Mouse (Mus musculus) CH12.LX (cell line): ENCODE data around the gene Sp7. TPM values are rescaled to one million over a fixed set of nuclear protein-coding genes. Genes with fewer than 3 reads are reported as not detected.

Experiments used
- DNase-seq: peaks from one replicate; pipeline ENCODE4 v3.0.0-alpha.2; 2013; ENCODE audit errors: extremely low read depth
- H3K27ac ChIP-seq: 2 replicates; pipeline ENCODE4 v1.5.1; 2012; ENCODE audit warnings: low read depth, mild to moderate bottlenecking, control low read depth, moderate library complexity; ENCODE audit not compliant: insufficient read depth
- H3K27me3 ChIP-seq: replicated peaks from 2 replicates; pipeline ENCODE3; 2012; ENCODE audit warnings: inconsistent platforms
- H3K36me3 ChIP-seq, 2 experiments: replicated peaks in 1 of 2; 2 replicates each; pipeline versions ENCODE3 to v1.6.1; 2012; ENCODE audit warnings: inconsistent platforms in 1 of 2, low read length in 1 of 2, mild to moderate bottlenecking in 1 of 2, mixed read lengths in 1 of 2, moderate library complexity in 1 of 2; ENCODE audit not compliant: control insufficient read depth in 1 of 2, insufficient read depth in 1 of 2
- H3K4me1 ChIP-seq, 2 experiments: 2 replicates each; pipeline ENCODE4 v1.6.1; 2012; ENCODE audit warnings: inconsistent platforms in 1 of 2, moderate library complexity in 1 of 2; ENCODE audit not compliant: insufficient read depth in 2 of 2, control insufficient read depth in 1 of 2
- H3K4me2 ChIP-seq: 2 replicates; pipeline ENCODE4 v1.6.1; 2012; ENCODE audit warnings: low read depth, mild to moderate bottlenecking, control low read depth; ENCODE audit not compliant: poor library complexity, insufficient read depth, severe bottlenecking
- H3K4me3 ChIP-seq, 3 experiments: fragments of 150-350 bp in 1 of 3; sonication (generic) in 1 of 3; replicated peaks in 1 of 3; 2 replicates each; pipeline versions ENCODE3 to v1.5.1; 2011 to 2012; ENCODE audit warnings: low read depth in 2 of 3, low read length in 2 of 3, mild to moderate bottlenecking in 2 of 3, moderate library complexity in 2 of 3, control low read depth in 1 of 3, improper control_type of control experiment in 1 of 3, inconsistent platforms in 1 of 3, mixed read lengths in 1 of 3; ENCODE audit not compliant: poor library complexity in 1 of 3
- H3K79me2 ChIP-seq: replicated peaks from 2 replicates; pipeline ENCODE4 v1.6.1; 2012; ENCODE audit warnings: mild to moderate bottlenecking, moderate library complexity; ENCODE audit not compliant: control insufficient read depth, poor library complexity, insufficient read depth, severe bottlenecking; ENCODE audit errors: extremely low read depth
- H3K9ac ChIP-seq: 2 replicates; pipeline ENCODE4 v1.6.1; 2012; ENCODE audit warnings: low read depth, mild to moderate bottlenecking, control low read depth, moderate library complexity; ENCODE audit not compliant: insufficient read depth
- H3K9me3 ChIP-seq: replicated peaks from 2 replicates; pipeline ENCODE3; 2012; ENCODE audit warnings: low read length, inconsistent platforms, mixed read lengths
- CHD1 ChIP-seq: IDR thresholded peaks from 2 replicates; pipeline ENCODE4 v1.6.1; 2012; ENCODE audit warnings: low read depth, low read length, improper control_type of control experiment, inconsistent platforms
- CHD2 ChIP-seq: IDR thresholded peaks from 2 replicates; pipeline ENCODE4 v1.6.1; 2011; ENCODE audit warnings: low read length, improper control_type of control experiment
- E2F4 ChIP-seq: IDR thresholded peaks from 2 replicates; pipeline ENCODE4 v1.6.1; 2011; ENCODE audit warnings: low read depth, low read length, improper control_type of control experiment; ENCODE audit not compliant: insufficient replicate concordance
- ELF1 ChIP-seq: IDR thresholded peaks from 2 replicates; pipeline ENCODE4 v1.6.1; 2014; ENCODE audit warnings: low read depth, mild to moderate bottlenecking, inconsistent platforms, low read length, improper control_type of control experiment
- EP300 ChIP-seq: IDR thresholded peaks from 2 replicates; pipeline ENCODE4 v1.6.1; 2011; ENCODE audit warnings: low read length, improper control_type of control experiment
- GABPA ChIP-seq: IDR thresholded peaks from 2 replicates; pipeline ENCODE4 v1.6.1; 2012; ENCODE audit warnings: low read depth, low read length, improper control_type of control experiment, inconsistent platforms; ENCODE audit not compliant: insufficient replicate concordance
- HCFC1 ChIP-seq: IDR thresholded peaks from 2 replicates; pipeline ENCODE4 v1.6.1; 2012; ENCODE audit warnings: low read depth, mild to moderate bottlenecking, inconsistent platforms, low read length, improper control_type of control experiment
- IRF4 ChIP-seq: IDR thresholded peaks from 2 replicates; pipeline ENCODE4 v1.6.1; 2014; ENCODE audit warnings: low read depth, mild to moderate bottlenecking, inconsistent platforms, low read length, improper control_type of control experiment
- JUN ChIP-seq: IDR thresholded peaks from 2 replicates; pipeline ENCODE4 v1.6.1; 2011; ENCODE audit warnings: low read depth, mild to moderate bottlenecking, low read length, improper control_type of control experiment, moderate library complexity; ENCODE audit not compliant: insufficient read depth
- JUND ChIP-seq: conservative IDR thresholded peaks from 2 replicates; pipeline ENCODE4 v1.6.1; 2011; ENCODE audit warnings: low read depth, low read length, improper control_type of control experiment
- KAT2A ChIP-seq: IDR thresholded peaks from 2 replicates; pipeline ENCODE4 v1.6.1; 2012; ENCODE audit warnings: low read length, improper control_type of control experiment, inconsistent platforms; ENCODE audit not compliant: insufficient replicate concordance
- MAX ChIP-seq: IDR thresholded peaks from 2 replicates; pipeline ENCODE4 v1.6.1; 2011; ENCODE audit warnings: low read length, improper control_type of control experiment
- MAZ ChIP-seq: IDR thresholded peaks from 2 replicates; pipeline ENCODE4 v1.6.1; 2012; ENCODE audit warnings: low read depth, mild to moderate bottlenecking, inconsistent platforms, low read length, improper control_type of control experiment, moderate library complexity
- MEF2A ChIP-seq: IDR thresholded peaks from 2 replicates; pipeline ENCODE4 v1.6.1; 2014; ENCODE audit warnings: low read depth, mild to moderate bottlenecking, inconsistent platforms, low read length, improper control_type of control experiment, borderline replicate concordance
- MXI1 ChIP-seq: IDR thresholded peaks from 2 replicates; pipeline ENCODE4 v1.6.1; 2011; ENCODE audit warnings: mild to moderate bottlenecking, low read depth, low read length, improper control_type of control experiment
- MYC ChIP-seq: IDR thresholded peaks from 2 replicates; pipeline ENCODE4 v1.6.1; 2011; ENCODE audit warnings: low read depth, mild to moderate bottlenecking, improper control_type of control experiment, low read length
- NELFE ChIP-seq: IDR thresholded peaks from 2 replicates; pipeline ENCODE4 v1.6.1; 2011; ENCODE audit warnings: low read depth, low read length, improper control_type of control experiment
- NRF1 ChIP-seq: IDR thresholded peaks from 2 replicates; pipeline ENCODE4 v1.6.1; 2014; ENCODE audit warnings: low read depth, mild to moderate bottlenecking, inconsistent platforms, low read length, improper control_type of control experiment, moderate library complexity
- POLR2A ChIP-seq: IDR thresholded peaks from 2 replicates; pipeline ENCODE4 v1.6.1; 2011; ENCODE audit warnings: low read depth, mild to moderate bottlenecking, improper control_type of control experiment, low read length
- POLR2AphosphoS2 ChIP-seq: IDR thresholded peaks from 2 replicates; pipeline ENCODE4 v1.6.1; 2011; ENCODE audit warnings: low read depth, low read length, improper control_type of control experiment
- RAD21 ChIP-seq: IDR thresholded peaks from 2 replicates; pipeline ENCODE4 v1.6.1; 2011; ENCODE audit warnings: low read depth, mild to moderate bottlenecking, low read length, improper control_type of control experiment, moderate library complexity
- RCOR1 ChIP-seq: conservative IDR thresholded peaks from 2 replicates; pipeline ENCODE4 v1.6.1; 2012; ENCODE audit warnings: low read depth, mild to moderate bottlenecking, inconsistent platforms, low read length, improper control_type of control experiment
- SIN3A ChIP-seq: IDR thresholded peaks from 2 replicates; pipeline ENCODE4 v1.6.1; 2012; ENCODE audit warnings: low read length, improper control_type of control experiment, inconsistent platforms
- SMC3 ChIP-seq: IDR thresholded peaks from 2 replicates; pipeline ENCODE4 v1.6.1; 2011; ENCODE audit warnings: low read depth, low read length, improper control_type of control experiment
- TBP ChIP-seq: conservative IDR thresholded peaks from 2 replicates; pipeline ENCODE4 v1.6.1; 2011; ENCODE audit warnings: low read depth, low read length, improper control_type of control experiment
- TCF12 ChIP-seq: IDR thresholded peaks from 2 replicates; pipeline ENCODE4 v1.6.1; 2014; ENCODE audit warnings: low read depth, mild to moderate bottlenecking, inconsistent platforms, low read length, improper control_type of control experiment
- UBTF ChIP-seq: IDR thresholded peaks from 2 replicates; pipeline ENCODE4 v1.6.1; 2012; ENCODE audit warnings: low read depth, mild to moderate bottlenecking, inconsistent platforms, low read length, improper control_type of control experiment, moderate library complexity
- USF1 ChIP-seq: IDR thresholded peaks from 2 replicates; pipeline ENCODE4 v1.6.1; 2014; ENCODE audit warnings: low read depth, mild to moderate bottlenecking, inconsistent platforms, low read length, improper control_type of control experiment
- ZC3H11A ChIP-seq: IDR thresholded peaks from 2 replicates; pipeline ENCODE4 v1.6.1; 2012; ENCODE audit warnings: low read depth, mild to moderate bottlenecking, inconsistent platforms, low read length, improper control_type of control experiment
- ZMIZ1 ChIP-seq: IDR thresholded peaks from 2 replicates; pipeline ENCODE4 v1.6.1; 2012; ENCODE audit warnings: low read depth, mild to moderate bottlenecking, inconsistent platforms, low read length, improper control_type of control experiment
- dilution Hi-C: fragments of 300-500 bp; cut with MboI; formaldehyde crosslinking; loops from 2 replicates; pipeline ENCODE4 v1.14.3; 2020; ENCODE audit warnings: low sequenced_read_pairs; ENCODE audit not compliant: extremely low pct_unique_long_range_greater_than_20kb, extremely low pct_ligation_motif_present
- in situ Hi-C: fragments of 300-500 bp; cut with MboI; formaldehyde crosslinking; loops from 3 replicates; pipeline ENCODE4 v1.14.3; 2019; ENCODE audit warnings: low sequenced_read_pairs, low pct_ligation_motif_present, low pct_unique_long_range_greater_than_20kb, mixed read lengths
- polyA plus RNA-seq: library from polyadenylated mRNA; unstranded; fragments of >175 nt; gene quantifications from 2 replicates; pipeline ENCODE4 v1.2.1, GENCODE M21; 2012; ENCODE audit warnings: low read depth; ENCODE audit not compliant: insufficient read length
- total RNA-seq, 2 experiments: library from RNA; depleted of rRNA; stranded (reverse); fragments of 300-350 nt in 1 of 2; fragments of >200 nt in 1 of 2; gene quantifications; 2 replicates each; pipeline ENCODE4 v1.2.3; 2012 to 2014

Sp7 gene
- total and polyA plus RNA-seq, 3 experiments = not detected

GRCm38 (mm10) chr15:102405489-102406195 is 38.7 kb upstream of the Sp7 start, which contains the start of gene Sp1:
Gene Sp1 (plus strand): TSS chr15:102406143.
- peak; percentile 100 for DNase-seq
- H3K27ac ChIP-seq = peak within 1 kb of the TSS; percentile 95
- TF ChIP-seq MEF2A (peak; percentile 4; the same call in 1 of the 2 replicates), EP300 (no peak), ZMIZ1 (peak; percentile 94), RAD21 (no peak; the same call in 1 of the 2 replicates), GABPA (no peak), POLR2A (peak; percentile 97), ZC3H11A (no peak), CHD2 (peak; percentile 98), JUN (no peak), NRF1 (peak; percentile 24; the same call in 1 of the 2 replicates), HCFC1 (peak; percentile 79), E2F4 (peak; percentile 89; the same call in 1 of the 2 replicates), USF1 (no peak), TCF12 (peak; percentile 89), POLR2AphosphoS2 (peak; percentile 81; the same call in 1 of the 2 replicates), CHD1 (no peak), SIN3A (peak; percentile 77), ELF1 (peak; percentile 93), MXI1 (peak; percentile 80), SMC3 (no peak), NELFE (peak; percentile 96), MYC (peak; percentile 72), KAT2A (peak; percentile 77; the same call in 1 of the 2 replicates), JUND (no peak), RCOR1 (no peak; the same call in 1 of the 2 replicates), IRF4 (peak; percentile 34; the same call in 1 of the 2 replicates), MAX (peak; percentile 93), TBP (peak; percentile 92), MAZ (peak; percentile 82), UBTF (peak; percentile 42; the same call in 1 of the 2 replicates)
- peak within 1 kb of the TSS; percentile 100 for H3K9ac ChIP-seq
- in situ Hi-C loops = no loop called here
- peak within 1 kb of the TSS; percentile 64 to 80 (median 64) for H3K4me3 ChIP-seq
- dilution Hi-C loops = no loop called here
- no peaks in the 10 kb centered on the region for H3K27me3 ChIP-seq
- peak within 1 kb of the TSS; percentile 77 for H3K4me2 ChIP-seq
- H3K4me1 ChIP-seq = peaks cover 17 to 45% of the 10 kb centered on the region in 2 experiments
- H3K9me3 ChIP-seq = no peaks in the 10 kb centered on the region
- H3K36me3 ChIP-seq = peaks cover 23 to 34% of the 10 kb centered on the region in 2 experiments
- peaks cover 34% of the 10 kb centered on the region for H3K79me2 ChIP-seq
